Mouse (Mus musculus) testis, adult 2 months (tissue): ENCODE data around the gene Grk2. TPM values are rescaled to one million over a fixed set of nuclear protein-coding genes. Genes with fewer than 3 reads are reported as not detected.

Experiments
- H3K27ac ChIP-seq: fragments of 200-500 bp; 2 replicates; pipeline ENCODE4 v1.5.1; 2012; ENCODE audit warnings: low read depth, low read length; ENCODE audit not compliant: control insufficient read depth, insufficient read depth
- H3K27me3 ChIP-seq: fragments of 200-500 bp; 2 replicates; pipeline ENCODE4 v1.6.1; 2012; ENCODE audit warnings: mild to moderate bottlenecking, low read length, moderate library complexity; ENCODE audit not compliant: control insufficient read depth, insufficient read depth
- H3K36me3 ChIP-seq: fragments of 200-500 bp; 2 replicates; pipeline ENCODE4 v1.6.1; 2012; ENCODE audit warnings: mild to moderate bottlenecking, low read length; ENCODE audit not compliant: control insufficient read depth, insufficient read depth
- H3K4me1 ChIP-seq: fragments of 200-500 bp; 2 replicates; pipeline ENCODE4 v1.6.1; 2012; ENCODE audit warnings: low read length; ENCODE audit not compliant: control insufficient read depth, insufficient read depth
- H3K4me3 ChIP-seq: fragments of 200-500 bp; 2 replicates; pipeline ENCODE4 v1.5.1; 2012; ENCODE audit warnings: low read depth, mild to moderate bottlenecking, low read length, moderate library complexity, mixed read lengths; ENCODE audit not compliant: control insufficient read depth
- CTCF ChIP-seq: fragments of 200-500 bp; IDR thresholded peaks from 2 replicates; pipeline ENCODE4 v1.5.1; 2012; ENCODE audit warnings: low read depth, mild to moderate bottlenecking, inconsistent platforms, low read length, moderate library complexity; ENCODE audit not compliant: control insufficient read depth, insufficient read depth, insufficient replicate concordance
- POLR2A ChIP-seq: fragments of 200-500 bp; IDR thresholded peaks from 2 replicates; pipeline ENCODE4 v1.6.1; 2012; ENCODE audit warnings: low read depth, mild to moderate bottlenecking, inconsistent platforms, low read length, moderate library complexity; ENCODE audit not compliant: control insufficient read depth
- polyA plus RNA-seq: library from polyadenylated mRNA; depleted of rRNA; stranded (reverse); fragments of >200 nt; gene quantifications from 2 replicates; pipeline ENCODE4 v1.2.3, GENCODE M21; 2012; rRNA removed

The Grk2 gene
- 10.7 and 12.0 TPM in 2 replicates for polyA plus RNA-seq

DNA sequence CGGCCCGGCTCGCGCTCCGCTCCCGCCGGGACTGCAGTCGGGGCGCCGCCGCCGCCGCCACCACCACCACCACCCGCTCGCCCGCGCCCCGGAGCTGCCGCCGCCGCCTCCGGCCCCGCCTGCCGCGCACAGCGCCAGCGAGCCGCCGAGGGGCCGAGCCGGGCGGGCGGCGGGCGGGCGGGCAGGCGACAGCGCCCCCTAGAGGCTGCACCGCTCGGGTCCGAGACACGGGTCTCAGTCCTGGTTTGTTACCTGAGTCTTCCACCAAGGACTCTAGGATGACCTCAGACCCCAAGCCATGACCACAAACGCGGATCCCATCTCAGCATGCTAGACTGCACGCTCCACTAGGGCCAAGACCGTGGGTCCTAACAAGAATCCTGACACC lies at the start of gene Grk2:
Gene Grk2 (minus strand): TSS at position 33 of the 388 bp plus-strand sequence.
- peak within 1 kb of the TSS; percentile 69 for H3K27ac ChIP-seq
- H3K27me3 ChIP-seq, result no peaks in the 10 kb centered on the region
- peaks cover 12% of the 10 kb centered on the region for H3K4me1 ChIP-seq
- TF ChIP-seq POLR2A (no peak), CTCF (peak; percentile 78)
- H3K4me3 ChIP-seq, result peak within 1 kb of the TSS; percentile 92
- no peaks in the 10 kb centered on the region for H3K36me3 ChIP-seq

DNA sequence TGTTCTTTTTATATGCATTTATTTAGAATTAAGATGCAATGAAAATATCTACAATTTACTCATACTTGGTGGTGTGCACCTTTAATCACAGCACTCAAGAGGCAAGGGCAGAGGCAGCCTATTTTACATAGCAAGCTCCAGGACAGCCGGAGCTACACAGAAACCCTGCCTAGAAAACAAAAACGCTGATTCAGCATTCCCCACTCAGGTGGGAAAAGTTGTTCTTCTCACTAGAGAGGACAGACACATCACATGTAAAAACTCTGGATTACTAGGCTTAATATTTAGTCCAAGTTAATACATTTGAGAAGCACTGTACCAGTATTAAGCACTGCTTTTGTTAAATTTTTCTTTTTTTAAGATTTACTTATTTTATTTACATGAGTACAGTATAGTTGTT lies 43.4 kb upstream of the Grk2 start:
- Histone ChIP-seq H3K36me3 (peaks cover 2% of the 10 kb centered on the region; the same call in 1 of the 2 replicates), H3K4me3 (no peak overlapping the region), H3K4me1 (no peaks in the 10 kb centered on the region), H3K27me3 (no peaks in the 10 kb centered on the region), H3K27ac (no peak overlapping the region)
- no peak for TF ChIP-seq CTCF
- no peak for TF ChIP-seq POLR2A

DNA sequence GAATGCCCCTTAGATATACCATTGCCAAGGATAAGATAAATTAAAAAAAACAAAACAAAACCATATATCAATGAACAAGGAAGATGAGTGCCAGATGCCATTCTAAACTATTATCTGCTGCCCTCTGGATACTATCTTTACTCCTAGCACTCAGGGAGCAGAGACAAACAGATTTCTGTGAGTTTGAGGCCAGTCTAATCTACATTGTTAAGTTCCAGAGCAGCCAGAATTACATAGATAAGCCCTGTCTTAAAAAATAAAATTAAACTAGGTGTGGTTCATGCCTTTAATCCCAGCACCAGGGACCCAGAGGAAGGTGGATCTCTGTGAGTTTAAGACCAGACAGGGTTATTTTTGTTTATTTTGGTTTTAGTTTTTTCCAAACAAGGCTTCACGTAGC lies 40.5 kb upstream of the Grk2 start:
- H3K36me3 ChIP-seq, result peaks cover 4% of the 10 kb centered on the region
- TF ChIP-seq POLR2A (no peak), CTCF (no peak)
- H3K4me3 ChIP-seq, result no peak overlapping the region
- H3K27ac ChIP-seq, result no peak overlapping the region
- no peaks in the 10 kb centered on the region for H3K4me1 ChIP-seq
- H3K27me3 ChIP-seq, result no peaks in the 10 kb centered on the region

GRCm38 (mm10) chr19:4338162-4338561 lies 32.1 kb upstream of the Grk2 start:
- H3K4me3 ChIP-seq, result no peak overlapping the region
- H3K4me1 ChIP-seq, result peaks cover 8% of the 10 kb centered on the region
- no peak for TF ChIP-seq POLR2A
- no peak for TF ChIP-seq CTCF
- H3K27ac ChIP-seq, result no peak overlapping the region
- H3K27me3 ChIP-seq, result no peaks in the 10 kb centered on the region
- peaks cover 2% of the 10 kb centered on the region for H3K36me3 ChIP-seq

DNA sequence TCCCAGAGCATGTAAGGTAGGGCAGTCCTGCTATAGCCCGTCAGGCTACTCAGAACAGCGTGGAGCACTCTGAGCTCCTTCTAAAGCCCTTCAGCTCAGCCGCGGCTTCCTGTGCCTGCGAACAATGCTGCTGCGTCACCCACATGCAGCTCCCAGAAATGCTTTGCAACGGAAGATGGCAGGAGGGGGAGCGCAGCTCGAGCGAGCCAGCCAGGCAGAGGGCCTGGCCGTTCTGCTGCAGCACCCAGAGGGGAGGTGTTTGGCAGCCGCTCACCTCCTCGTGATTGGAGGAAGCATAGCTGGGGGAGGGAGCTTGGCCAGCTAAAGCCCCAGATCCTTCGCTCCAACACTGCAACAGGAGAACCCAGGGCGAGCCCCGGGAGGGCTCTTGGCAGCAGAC lies 27.8 kb upstream of the Grk2 start:
- H3K27me3 ChIP-seq, result no peaks in the 10 kb centered on the region
- H3K36me3 ChIP-seq, result peaks cover under 1% of the 10 kb centered on the region; the same call in 1 of the 2 replicates
- TF ChIP-seq CTCF (no peak), POLR2A (peak; percentile 63)
- peak overlapping the region; percentile 84 for H3K27ac ChIP-seq
- peaks cover 13% of the 10 kb centered on the region for H3K4me1 ChIP-seq
- peak overlapping the region; percentile 79 for H3K4me3 ChIP-seq

DNA sequence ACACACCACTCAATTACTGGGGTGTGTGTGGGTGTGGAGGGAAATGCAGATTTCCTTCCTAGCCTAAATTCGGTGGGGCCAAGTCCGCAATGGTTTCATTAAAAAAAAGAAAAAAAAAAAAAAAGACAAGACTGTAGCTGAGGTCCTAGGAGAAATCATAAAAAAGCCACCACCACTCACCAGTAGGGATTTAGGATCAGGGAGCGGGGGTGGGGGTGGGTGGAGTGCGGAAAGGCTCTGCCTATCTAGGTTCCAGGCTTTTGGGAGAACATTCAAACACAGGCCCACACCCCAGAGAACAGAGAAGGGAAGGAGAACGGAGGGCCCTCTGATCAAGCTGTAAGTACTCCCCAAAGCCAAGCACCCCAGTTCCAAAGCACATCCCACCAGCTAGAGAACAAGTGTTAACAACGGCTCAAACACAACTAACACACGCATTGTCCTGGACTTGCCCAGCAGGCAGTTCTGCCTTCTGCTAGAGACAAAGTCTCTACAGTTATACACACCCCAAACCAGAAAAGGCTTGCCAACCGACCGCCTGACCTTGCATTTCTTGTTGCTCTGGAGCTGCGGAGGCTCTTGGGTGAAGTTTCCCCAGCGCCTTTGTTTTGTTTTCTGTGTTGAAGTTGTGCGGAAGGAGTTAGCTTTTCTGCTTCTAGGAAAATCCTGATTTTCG lies 27.2 kb upstream of the Grk2 start:
- Histone ChIP-seq H3K36me3 (peaks cover 1% of the 10 kb centered on the region; the same call in 1 of the 2 replicates), H3K27me3 (no peaks in the 10 kb centered on the region), H3K27ac (peak overlapping the region; percentile 84), H3K4me1 (peaks cover 13% of the 10 kb centered on the region), H3K4me3 (peak overlapping the region; percentile 79)
- no peak for TF ChIP-seq CTCF
- no peak for TF ChIP-seq POLR2A

DNA sequence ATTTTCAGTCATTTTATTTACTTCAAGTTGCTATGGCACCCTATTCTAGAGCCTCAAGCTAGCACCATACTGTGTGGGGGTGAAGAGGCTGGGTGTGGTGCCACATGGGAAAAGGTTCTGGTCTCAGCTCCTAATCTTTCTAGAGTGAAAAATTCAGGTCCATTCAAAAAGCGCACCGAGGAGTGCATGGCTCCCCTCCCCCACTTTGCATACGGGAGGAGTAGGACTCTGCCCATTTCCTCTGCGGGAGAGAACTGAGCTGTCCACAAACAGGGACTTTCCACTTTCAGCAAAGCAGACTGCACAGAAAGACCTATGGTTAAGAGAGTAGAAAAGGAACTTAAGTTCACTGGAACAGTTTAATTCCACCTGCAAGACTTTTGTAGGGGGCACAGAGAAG lies 26.6 kb upstream of the Grk2 start:
- Histone ChIP-seq H3K27ac (no peak overlapping the region), H3K36me3 (peaks cover 4% of the 10 kb centered on the region), H3K4me1 (peaks cover 13% of the 10 kb centered on the region), H3K27me3 (no peaks in the 10 kb centered on the region), H3K4me3 (peak overlapping the region; percentile 11)
- TF ChIP-seq CTCF, result no peak

DNA sequence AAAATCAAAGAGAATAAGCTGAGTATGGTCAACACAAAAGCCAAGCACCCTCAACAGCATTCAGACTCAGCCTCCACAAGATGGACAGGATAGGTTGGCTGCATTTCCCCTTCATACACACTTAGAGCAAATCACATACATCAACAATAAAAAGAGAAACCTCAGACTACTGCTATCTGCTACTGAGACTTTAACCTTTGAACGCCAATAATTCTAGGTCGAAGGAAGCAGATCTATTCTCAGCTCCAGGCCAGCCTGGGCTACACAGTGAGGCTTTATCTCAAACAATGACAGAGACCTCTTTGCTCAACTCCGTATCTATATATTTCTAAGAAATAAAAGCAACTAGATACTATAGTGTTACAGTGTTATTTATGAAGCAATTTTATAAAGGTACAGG lies 25.3 kb upstream of the Grk2 start:
- H3K27ac ChIP-seq, result no peak overlapping the region
- TF ChIP-seq POLR2A (no peak), CTCF (no peak)
- H3K4me3 ChIP-seq, result no peak overlapping the region
- peaks cover 4% of the 10 kb centered on the region for H3K36me3 ChIP-seq
- H3K4me1 ChIP-seq, result peaks cover 13% of the 10 kb centered on the region
- H3K27me3 ChIP-seq, result no peaks in the 10 kb centered on the region
